Mouse (Mus musculus): ENCODE results near the gene Rnf123. TPM values are rescaled to one million over a fixed set of nuclear protein-coding genes. Genes with fewer than 3 reads are reported as not detected.

The Rnf123 gene
- polyA plus RNA-seq (2021; fragmentation: Nextera tagmentation): 20.6 and 25.3 TPM in 2 replicates
- long read RNA-seq, experiment 1, full-length matches to known transcripts: 50 of 131 reads
- long read RNA-seq, experiment 1, partial matches to known transcripts: 33 of 131 reads
- long read RNA-seq, experiment 1, other reads (novel, unspliced or antisense): 48 of 131 reads
- long read RNA-seq, experiment 2, full-length matches to known transcripts: 3 of 13 reads
- long read RNA-seq, experiment 2, partial matches to known transcripts: 6 of 13 reads
- long read RNA-seq, experiment 2, other reads (novel, unspliced or antisense): 4 of 13 reads

DNA sequence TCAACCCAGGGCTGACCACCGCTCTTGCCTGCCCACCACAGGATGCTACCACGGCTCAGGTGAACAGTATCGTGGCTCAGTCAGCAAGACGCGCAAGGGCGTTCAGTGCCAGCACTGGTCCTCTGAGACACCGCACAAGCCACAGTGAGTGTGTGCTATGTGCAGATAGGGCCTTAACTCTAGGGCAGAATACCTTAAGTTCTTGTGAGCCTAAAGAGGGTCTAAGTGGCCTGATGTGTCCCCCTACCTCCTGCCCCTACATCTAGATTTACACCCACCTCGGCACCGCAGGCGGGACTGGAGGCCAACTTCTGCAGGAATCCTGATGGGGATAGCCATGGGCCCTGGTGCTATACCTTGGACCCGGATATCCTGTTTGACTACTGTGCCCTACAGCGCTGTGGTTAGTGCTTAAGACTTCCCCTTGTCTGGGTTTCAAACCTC lies at the start of gene Rnf123:
Rnf123 (minus strand) TSS at position 359 of the 444 bp plus-strand sequence.

DNA sequence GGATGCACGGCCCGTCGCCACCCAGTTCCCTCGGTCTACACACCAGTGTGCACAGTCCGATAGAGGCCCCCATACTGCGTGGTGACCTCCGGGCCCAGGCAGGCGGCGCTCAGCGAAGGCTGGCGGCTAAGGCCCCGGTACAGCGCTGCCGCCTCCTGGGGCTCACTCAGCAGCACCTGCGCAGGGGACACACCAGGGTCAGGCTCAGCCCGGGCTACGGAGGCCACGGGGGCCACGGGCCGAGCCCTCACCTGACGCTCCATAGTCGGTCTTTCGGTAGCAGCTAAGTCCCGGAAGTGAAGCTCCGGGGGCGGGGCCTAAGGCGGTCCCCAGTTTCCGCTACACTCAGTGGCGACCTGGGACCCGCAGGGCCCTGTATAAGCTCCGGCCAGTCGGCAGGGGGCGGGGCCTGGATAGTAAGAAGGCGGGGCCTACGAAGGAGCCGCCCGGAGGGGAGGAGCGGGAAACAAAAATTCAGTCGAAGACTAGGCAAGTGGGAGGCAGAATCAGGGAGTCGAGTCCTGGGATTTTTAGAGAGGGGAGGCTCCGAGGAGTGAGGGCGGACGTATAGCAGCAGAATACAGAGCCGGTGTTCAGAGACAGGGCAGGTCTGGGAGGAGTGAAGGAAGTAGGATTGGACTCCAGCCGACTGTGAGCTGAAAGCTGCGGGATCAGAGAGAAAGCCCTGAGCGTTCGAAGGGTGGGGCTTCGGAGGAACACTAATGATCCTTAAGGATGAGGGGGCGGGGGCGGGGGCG lies 11.2 kb upstream of the Rnf123 start, which contains the start of gene Apeh:
Apeh (minus strand) TSS at position 423 of the 758 bp plus-strand sequence.

DNA sequence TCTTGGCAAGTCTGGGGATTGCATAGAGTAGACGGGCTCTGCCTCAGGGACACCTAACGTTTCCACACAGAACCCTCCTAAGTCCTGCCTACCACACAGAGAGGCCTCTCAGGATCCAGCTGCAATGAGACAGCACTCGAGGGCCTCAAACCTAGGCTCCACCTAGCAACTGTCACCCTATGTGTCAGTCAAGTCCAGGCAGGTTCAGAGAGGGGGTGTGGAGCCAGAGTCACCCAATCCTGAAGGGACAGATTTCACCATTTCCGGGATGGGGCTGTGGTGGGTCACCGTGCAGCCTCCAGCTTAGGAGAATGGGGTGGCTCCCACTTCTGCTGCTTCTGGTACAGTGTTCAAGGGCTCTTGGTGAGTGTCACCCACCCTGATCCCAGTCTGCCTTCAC lies 3.0 kb downstream of the Rnf123 start, which contains the start of gene Mst1:
Mst1 (plus strand) TSS at position 269 of the 400 bp plus-strand sequence.

DNA sequence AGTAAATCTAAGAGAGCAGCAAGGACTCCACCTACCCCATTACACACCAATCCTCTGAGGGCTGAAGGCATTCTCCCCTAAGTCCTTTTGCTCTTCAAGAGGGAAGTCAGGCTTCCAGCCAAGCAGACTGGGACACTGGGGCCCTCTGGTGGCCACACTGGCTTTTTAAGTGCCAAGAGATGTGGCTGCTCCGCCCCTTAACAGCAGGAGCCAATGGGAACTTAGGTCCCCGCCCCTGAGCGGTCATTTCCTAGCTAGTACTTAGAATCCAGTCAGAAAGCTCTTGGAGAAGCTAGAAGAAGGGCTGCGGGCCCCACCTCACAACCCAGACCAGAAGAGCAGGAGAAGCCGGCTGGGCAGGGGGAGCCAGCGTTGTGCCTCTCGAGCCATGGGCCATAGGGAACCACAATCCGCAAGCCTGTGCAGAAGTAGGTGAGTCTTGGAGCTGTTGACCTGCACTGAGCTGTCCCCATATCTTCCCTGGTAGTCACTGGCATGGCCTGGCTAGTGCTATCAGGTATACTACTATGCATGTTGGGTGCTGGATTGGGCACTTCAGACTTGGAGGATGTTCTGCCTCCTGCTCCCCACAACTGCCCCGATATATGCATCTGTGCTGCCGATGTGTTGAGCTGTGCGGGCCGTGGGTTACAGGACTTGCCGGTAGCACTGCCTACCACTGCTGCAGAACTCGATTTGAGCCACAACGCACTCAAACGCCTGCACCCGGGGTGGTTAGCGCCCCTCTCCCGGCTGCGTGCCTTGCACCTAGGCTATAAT lies 30.1 kb downstream of the Rnf123 start, which contains the start of gene Amigo3:
Amigo3 (plus strand) TSS at position 275 of the 780 bp plus-strand sequence.

DNA sequence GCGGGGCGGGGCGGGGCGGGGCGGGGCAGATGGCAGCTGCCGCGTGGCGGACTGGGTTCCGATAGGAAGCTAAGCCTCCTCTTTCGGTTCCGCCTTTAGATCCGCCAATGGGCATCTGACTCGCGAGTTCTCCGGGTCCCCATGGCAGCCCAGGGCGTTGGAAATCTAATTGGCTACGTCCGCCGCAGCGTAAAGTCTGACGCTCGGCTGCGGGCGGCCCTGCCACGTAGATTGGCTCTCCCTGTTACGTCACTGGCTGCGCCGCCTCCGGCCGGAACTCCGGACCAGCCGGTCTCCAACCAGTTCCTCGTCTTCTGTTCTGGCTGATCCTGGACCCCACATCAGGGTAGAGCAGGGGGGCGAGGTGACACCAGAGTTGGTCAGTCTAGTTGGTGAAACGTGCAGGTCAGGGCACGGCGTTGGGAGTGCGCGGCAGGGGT lies 34.1 kb downstream of the Rnf123 start, which contains the start of gene Gmppb:
Gmppb (plus strand) TSS at position 227 of the 440 bp plus-strand sequence.

DNA sequence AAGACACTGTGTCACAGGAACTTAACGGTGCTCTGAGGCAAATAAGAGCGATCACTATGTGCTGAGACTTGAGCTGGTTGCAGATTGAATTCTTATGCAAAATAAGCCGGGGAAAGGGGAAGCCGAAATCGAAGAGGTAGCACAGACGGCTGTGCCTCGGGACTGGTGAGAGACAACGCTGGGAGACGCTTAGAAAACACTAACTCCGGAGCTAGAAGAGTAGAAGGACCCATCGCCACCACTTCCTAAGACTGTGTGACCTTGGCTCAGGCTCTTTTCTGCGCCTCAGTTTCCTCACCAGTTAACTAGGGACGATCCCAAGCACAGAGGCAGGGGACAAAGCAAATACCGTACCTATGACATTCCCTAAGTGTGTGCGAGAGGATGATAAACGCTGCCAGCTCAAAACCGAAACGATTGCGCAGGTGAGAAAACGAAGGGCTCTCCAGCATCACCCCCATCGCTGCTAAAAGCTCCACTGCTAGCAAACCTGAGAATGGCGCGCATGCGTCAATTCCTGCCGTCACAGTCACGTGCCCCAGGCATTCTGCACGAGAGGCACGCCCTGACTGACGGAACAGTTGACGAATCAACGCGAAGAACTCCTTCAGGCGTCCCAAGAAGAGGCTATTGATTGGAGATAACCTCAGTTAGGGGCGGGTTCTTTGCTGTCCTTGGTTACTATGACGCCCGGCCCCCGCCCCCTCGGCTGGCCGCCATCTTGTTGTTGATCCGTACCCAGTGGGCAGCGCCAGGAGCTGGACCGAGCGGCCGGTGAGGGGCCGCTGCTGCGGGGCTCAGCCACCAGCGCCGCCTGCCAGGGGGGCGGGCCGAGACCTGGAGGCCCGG lies 81.0 kb downstream of the Rnf123 start, which contains the start of gene Ip6k1:
Ip6k1 (plus strand) TSS at position 580 of the 849 bp plus-strand sequence.

Other genes with a start within 250 kb of the Rnf123 start
- 16.6 and 21.4 TPM in 2 replicates for gene Rbm6, start 210.1 kb downstream of the Rnf123 start, polyA plus RNA-seq (2021; fragmentation: Nextera tagmentation)
- 22.8 and 23.6 TPM in 2 replicates for gene Mon1a, start 195.2 kb downstream of the Rnf123 start, polyA plus RNA-seq (2021; fragmentation: Nextera tagmentation)
- 0.36 and 0.51 TPM in 2 replicates for gene Mst1r, start 176.5 kb downstream of the Rnf123 start, polyA plus RNA-seq (2021; fragmentation: Nextera tagmentation)
- gene Actl11, start 154.9 kb downstream of the Rnf123 start, polyA plus RNA-seq (2021; fragmentation: Nextera tagmentation): not detected in 2 replicates
- gene Camkv, start 147.7 kb downstream of the Rnf123 start, polyA plus RNA-seq (2021; fragmentation: Nextera tagmentation): 185 and 236 TPM in 2 replicates
- 2.8 and 3.7 TPM in 2 replicates for gene Traip, start 133.2 kb downstream of the Rnf123 start, polyA plus RNA-seq (2021; fragmentation: Nextera tagmentation)
- gene Uba7, start 107.8 kb downstream of the Rnf123 start, polyA plus RNA-seq (2021; fragmentation: Nextera tagmentation): 2.5 and 2.9 TPM in 2 replicates
- not detected in 2 replicates for gene Gm20661, start 100.3 kb downstream of the Rnf123 start, polyA plus RNA-seq (2021; fragmentation: Nextera tagmentation)
- gene Inka1, start 97.5 kb downstream of the Rnf123 start, polyA plus RNA-seq (2021; fragmentation: Nextera tagmentation): 3.0 and 3.6 TPM in 2 replicates
- gene Cdhr4, start 90.8 kb downstream of the Rnf123 start, polyA plus RNA-seq (2021; fragmentation: Nextera tagmentation): 1.6 and 2.5 TPM in 2 replicates
- gene Gm20662, start 87.0 kb downstream of the Rnf123 start, polyA plus RNA-seq (2021; fragmentation: Nextera tagmentation): 0.90 TPM in 1 of 2 replicates, not detected in the other
- gene Ip6k1, start 80.8 kb downstream of the Rnf123 start, polyA plus RNA-seq (2021; fragmentation: Nextera tagmentation): 25.2 and 60.2 TPM in 2 replicates
- 18.1 and 40.5 TPM in 2 replicates for gene Gmppb, start 34.1 kb downstream of the Rnf123 start, polyA plus RNA-seq (2021; fragmentation: Nextera tagmentation)
- gene Amigo3, start 30.2 kb downstream of the Rnf123 start, polyA plus RNA-seq (2021; fragmentation: Nextera tagmentation): 0.34 and 0.49 TPM in 2 replicates
- not detected in 2 replicates for gene Mst1, start 2.9 kb downstream of the Rnf123 start, polyA plus RNA-seq (2021; fragmentation: Nextera tagmentation)
- 8.8 and 9.9 TPM in 2 replicates for gene Apeh, start 11.3 kb upstream of the Rnf123 start, polyA plus RNA-seq (2021; fragmentation: Nextera tagmentation)
- gene Bsn, start 107.0 kb upstream of the Rnf123 start, polyA plus RNA-seq (2021; fragmentation: Nextera tagmentation): 19.1 and 28.0 TPM in 2 replicates
- gene Dag1, start 180.6 kb upstream of the Rnf123 start, polyA plus RNA-seq (2021; fragmentation: Nextera tagmentation): 29.7 and 39.5 TPM in 2 replicates
- 108 and 150 TPM in 2 replicates for gene Nicn1, start 207.1 kb upstream of the Rnf123 start, polyA plus RNA-seq (2021; fragmentation: Nextera tagmentation)
- 40.1 and 51.1 TPM in 2 replicates for gene Amt, start 213.5 kb upstream of the Rnf123 start, polyA plus RNA-seq (2021; fragmentation: Nextera tagmentation)
- gene Rhoa, start 222.8 kb upstream of the Rnf123 start, polyA plus RNA-seq (2021; fragmentation: Nextera tagmentation): 152 and 166 TPM in 2 replicates
- gene Tcta, start 222.8 kb upstream of the Rnf123 start, polyA plus RNA-seq (2021; fragmentation: Nextera tagmentation): 48.4 and 51.8 TPM in 2 replicates